Mouse (Mus musculus) testis, postnatal 10 days (tissue): ENCODE results near the gene Mob3c.

ENCODE experiments used
- DNase-seq: peaks from one replicate; pipeline ENCODE4 v3.0.0; 2021; ENCODE audit warnings: low spot score

Mob3c gene

GRCm38 (mm10) chr4:115881183-115881582 is 53.3 kb downstream of the Mob3c start:
- DNase-seq = no peak

- DNase-seq = no peak
Observed at GRCm38 (mm10) chr4:115882195-115882594, 54.3 kb downstream of the Mob3c start.

- no peak for DNase-seq
Observed at GRCm38 (mm10) chr4:115884022-115884421, 56.1 kb downstream of the Mob3c start, which contains the start of gene Kncn. Gene Kncn (plus strand): TSS chr4:115884400.
